Mouse (Mus musculus): ENCODE data around the gene Mcrip2. TPM values are rescaled to one million over a fixed set of nuclear protein-coding genes. Genes with fewer than 3 reads are reported as not detected.

Gene Mcrip2
- polyA plus RNA-seq, 1 experiment from 2014 or later, result 13.6 TPM

GRCm38 (mm10) chr17:25843636-25844395 is 24.7 kb downstream of the Mcrip2 start:
- Histone ChIP-seq H3K9me3 (replicated peaks) (no peaks in the 10 kb centered on the region), H3K27me3 (ENCODE audit: low read depth, poor library complexity, severe bottlenecking) (no peaks in the 10 kb centered on the region), H3K27ac (peak overlapping the region; percentile 93), H3K4me1 (peaks cover 35% of the 10 kb centered on the region), H3K4me3 (peak overlapping the region; percentile 95), H3K36me3 (peaks cover 83% of the 10 kb centered on the region)
- DNase-seq (ENCODE audit: low spot score), result no peak
- 3% methylated on average over 38 of the region's 38 CpGs for WGBS

GRCm38 (mm10) chr17:25843122-25843521 is 25.4 kb downstream of the Mcrip2 start:
- Histone ChIP-seq H3K36me3 (peaks cover 83% of the 10 kb centered on the region), H3K27ac (no peak overlapping the region), H3K9me3 (replicated peaks) (no peaks in the 10 kb centered on the region), H3K4me1 (peaks cover 40% of the 10 kb centered on the region), H3K27me3 (ENCODE audit: low read depth, poor library complexity, severe bottlenecking) (no peaks in the 10 kb centered on the region), H3K4me3 (peak overlapping the region; percentile 95)
- WGBS, result 97% methylated on average over 4 of the region's 4 CpGs
- no peak for DNase-seq (ENCODE audit: low spot score)

DNA sequence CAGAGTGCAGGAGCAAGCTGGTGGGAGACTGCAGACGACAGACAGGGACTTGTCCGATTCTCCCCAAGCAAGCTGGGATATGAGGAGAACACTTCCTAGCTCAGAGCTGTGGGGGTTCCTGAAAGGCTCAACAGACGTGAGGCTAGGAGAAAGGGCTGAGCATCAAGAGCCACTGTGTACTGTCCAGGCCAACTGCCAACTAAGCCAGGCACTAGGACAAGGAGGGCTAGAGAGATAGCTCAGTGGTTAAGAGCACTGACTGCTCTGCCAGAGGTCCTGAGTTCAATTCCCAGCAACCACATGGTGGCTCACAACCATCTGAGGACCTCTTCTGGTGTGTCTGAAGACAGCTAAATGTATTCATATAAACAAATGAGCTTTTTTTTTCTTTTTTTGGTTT is 26.1 kb downstream of the Mcrip2 start:
- Histone ChIP-seq H3K36me3 (peaks cover 83% of the 10 kb centered on the region), H3K27ac (no peak overlapping the region), H3K4me3 (peak overlapping the region; percentile 10; the same call in 1 of the 2 replicates), H3K9me3 (replicated peaks) (no peaks in the 10 kb centered on the region), H3K27me3 (ENCODE audit: low read depth, poor library complexity, severe bottlenecking) (no peaks in the 10 kb centered on the region), H3K4me1 (peaks cover 45% of the 10 kb centered on the region)
- 86% methylated on average over 3 of the region's 3 CpGs for WGBS
- no peak for DNase-seq (ENCODE audit: low spot score)

DNA sequence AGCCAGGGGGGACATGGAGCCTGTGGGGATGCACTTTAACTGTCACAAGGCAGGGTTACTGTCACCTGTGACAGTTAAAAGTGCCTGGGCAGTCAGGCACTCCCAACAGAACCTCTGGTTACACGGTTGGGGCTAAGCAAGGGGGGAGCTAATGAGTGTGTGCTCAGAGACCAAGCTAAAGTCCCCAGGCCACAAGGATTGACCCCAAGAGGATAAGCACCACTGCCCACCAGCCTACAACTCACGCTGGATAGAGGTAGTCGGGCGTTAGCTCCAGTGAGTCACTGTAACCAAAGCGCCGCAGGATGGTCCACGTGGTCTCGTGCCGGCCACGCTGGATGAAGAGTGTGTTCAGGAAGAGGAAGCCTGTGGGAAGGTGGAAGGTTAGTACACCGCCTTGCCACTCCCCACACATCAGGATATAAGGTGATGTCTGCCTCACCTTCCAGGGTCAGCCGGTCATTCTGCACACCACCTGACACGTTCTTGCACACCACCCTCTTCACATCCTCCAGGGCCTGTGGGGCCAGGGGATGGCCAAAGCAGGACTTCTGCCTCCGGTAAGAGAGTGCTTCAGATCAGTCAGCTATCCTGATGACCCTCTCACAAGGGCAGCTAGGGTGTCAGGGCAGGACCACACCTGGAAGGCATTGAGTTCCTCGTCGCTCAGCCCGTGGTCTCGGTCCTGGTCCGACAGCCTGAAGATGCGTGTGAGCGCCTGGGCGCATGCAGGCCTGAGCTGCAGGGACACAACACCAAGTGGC is 27.3 kb downstream of the Mcrip2 start, which contains the start of gene Gm20683:
Gene Gm20683, minus strand, starts transcription at position 647 of the 764 bp plus-strand sequence.
- DNase-seq (ENCODE audit: low spot score), result no peak
- H3K9me3 ChIP-seq (replicated peaks), result no peaks in the 10 kb centered on the region
- H3K4me1 ChIP-seq, result peaks cover 57% of the 10 kb centered on the region
- H3K4me3 ChIP-seq, result peak within 1 kb of the TSS; percentile 10; the same call in 1 of the 2 replicates
- no peaks in the 10 kb centered on the region for H3K27me3 ChIP-seq (ENCODE audit: low read depth, poor library complexity, severe bottlenecking)
- WGBS, result 92% methylated on average over 22 of the region's 22 CpGs
- peaks cover 75% of the 10 kb centered on the region for H3K36me3 ChIP-seq
- H3K27ac ChIP-seq, result no peak within 1 kb of the TSS

DNA sequence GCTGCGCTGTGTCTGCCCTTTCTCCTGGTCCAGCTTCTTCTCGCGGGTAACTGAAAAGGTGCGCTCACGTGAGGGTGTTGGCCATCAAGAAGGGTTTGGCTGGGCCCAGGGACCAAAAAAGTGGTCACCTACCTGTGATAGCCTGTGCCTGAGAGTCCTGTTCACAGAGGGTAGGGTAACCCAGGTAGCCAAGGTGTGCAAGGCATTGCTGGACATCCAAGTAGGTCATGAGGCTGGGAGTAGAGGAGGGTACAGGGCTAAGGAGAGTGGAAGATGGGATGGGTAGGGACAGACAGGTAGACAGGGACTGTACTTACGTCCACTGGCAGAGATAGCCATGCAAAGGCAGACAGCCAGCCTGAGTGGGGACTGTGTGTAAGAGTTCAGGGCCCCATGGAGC is 28.0 kb downstream of the Mcrip2 start:
- Histone ChIP-seq H3K36me3 (peaks cover 75% of the 10 kb centered on the region), H3K27ac (no peak overlapping the region), H3K4me3 (0 out of 2 replicates have a peak overlapping the region, but pooled peaks have one; percentile 6), H3K4me1 (peaks cover 65% of the 10 kb centered on the region), H3K9me3 (replicated peaks) (no peaks in the 10 kb centered on the region), H3K27me3 (ENCODE audit: low read depth, poor library complexity, severe bottlenecking) (no peaks in the 10 kb centered on the region)
- 98% methylated on average over 6 of the region's 6 CpGs for WGBS
- DNase-seq (ENCODE audit: low spot score), result no peak

DNA sequence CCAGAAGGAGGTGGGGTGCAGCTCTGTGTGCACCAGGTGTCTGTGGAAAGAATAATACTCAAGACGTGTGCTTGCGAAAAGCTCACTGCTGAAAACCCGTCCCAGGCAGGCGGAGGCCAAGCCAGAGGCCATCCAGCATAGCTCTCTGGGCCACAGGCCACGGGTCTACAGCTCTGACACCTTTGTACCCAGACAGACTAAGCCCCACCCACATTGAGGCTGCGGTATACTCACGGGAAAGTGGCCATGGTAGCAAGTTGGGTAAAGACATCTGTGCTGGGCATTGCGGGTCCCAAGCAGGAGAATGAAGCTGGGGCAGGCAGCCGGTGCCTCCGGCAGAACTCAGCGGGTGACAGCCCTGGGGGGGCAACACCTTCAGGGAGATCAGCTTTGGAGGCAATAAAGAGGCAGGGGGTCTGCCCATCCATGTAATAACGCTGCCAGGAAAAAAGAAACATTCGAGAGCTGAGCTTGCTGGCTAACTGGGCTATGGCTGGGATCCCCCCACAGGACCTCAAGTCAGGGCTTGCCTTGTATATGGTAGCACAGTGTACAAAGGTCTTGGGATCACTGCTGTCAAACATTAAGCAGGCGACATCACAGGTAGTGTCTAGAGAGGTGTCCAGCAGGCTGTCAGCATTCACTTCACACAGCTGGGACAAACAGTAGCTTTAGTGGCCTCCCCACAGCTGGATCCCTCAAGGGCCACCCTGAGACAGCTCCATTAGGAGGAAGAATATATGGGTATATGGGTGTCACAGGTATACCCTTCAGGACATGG is 28.9 kb downstream of the Mcrip2 start:
- Histone ChIP-seq H3K4me1 (peaks cover 70% of the 10 kb centered on the region), H3K9me3 (replicated peaks) (no peaks in the 10 kb centered on the region), H3K27me3 (ENCODE audit: low read depth, poor library complexity, severe bottlenecking) (no peaks in the 10 kb centered on the region), H3K4me3 (no peak overlapping the region), H3K27ac (no peak overlapping the region), H3K36me3 (peaks cover 79% of the 10 kb centered on the region)
- DNase-seq (ENCODE audit: low spot score), result no peak
- WGBS, result 84% methylated on average over 14 of the region's 14 CpGs

- Histone ChIP-seq H3K4me1 (peaks cover 73% of the 10 kb centered on the region), H3K36me3 (peaks cover 83% of the 10 kb centered on the region), H3K4me3 (no peak overlapping the region)
Measured at GRCm38 (mm10) chr17:25838904-25839303, 29.7 kb downstream of the Mcrip2 start.

DNA sequence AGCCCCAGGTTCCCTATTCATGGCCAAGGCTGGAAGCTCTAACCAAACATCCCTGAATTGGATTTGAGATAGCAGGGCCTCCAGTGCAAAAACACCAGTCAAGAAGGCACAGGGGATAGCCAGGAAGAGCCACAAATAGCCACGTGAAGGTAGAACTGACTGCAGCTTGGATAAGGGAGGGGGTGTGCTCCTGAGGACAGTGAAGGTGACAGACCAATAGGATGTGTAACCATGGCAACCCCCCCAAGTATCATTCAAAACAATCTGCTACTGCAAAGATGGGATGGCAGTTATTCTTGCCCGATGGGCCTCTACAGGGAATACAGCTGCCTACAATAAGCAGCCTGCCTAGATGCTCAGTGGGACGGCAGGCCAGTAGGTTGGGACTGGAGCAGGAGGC is 31.0 kb downstream of the Mcrip2 start:
- WGBS, result 61% methylated on average over 3 of the region's 3 CpGs
- Histone ChIP-seq H3K27me3 (ENCODE audit: low read depth, poor library complexity, severe bottlenecking) (no peaks in the 10 kb centered on the region), H3K4me3 (peak overlapping the region; percentile 77), H3K36me3 (peaks cover 75% of the 10 kb centered on the region), H3K27ac (no peak overlapping the region), H3K9me3 (replicated peaks) (no peaks in the 10 kb centered on the region), H3K4me1 (peaks cover 67% of the 10 kb centered on the region)
- DNase-seq (ENCODE audit: low spot score), result no peak

More at GRCm38 (mm10) chr17:25838904-25839303, 29.7 kb downstream of the Mcrip2 start:
- Histone ChIP-seq H3K27ac (no peak overlapping the region), H3K27me3 (ENCODE audit: low read depth, poor library complexity, severe bottlenecking) (no peaks in the 10 kb centered on the region), H3K9me3 (replicated peaks) (no peaks in the 10 kb centered on the region)
- DNase-seq (ENCODE audit: low spot score), result no peak
- WGBS, result 89% methylated on average over 4 of the region's 4 CpGs

- Histone ChIP-seq H3K4me3 (peak within 1 kb of the TSS; percentile 77), H3K4me1 (peaks cover 65% of the 10 kb centered on the region), H3K36me3 (peaks cover 71% of the 10 kb centered on the region), H3K9me3 (replicated peaks) (no peaks in the 10 kb centered on the region), H3K27me3 (ENCODE audit: low read depth, poor library complexity, severe bottlenecking) (no peaks in the 10 kb centered on the region), H3K27ac (peak within 1 kb of the TSS; percentile 79)
- peak; percentile 77 for DNase-seq (ENCODE audit: low spot score)
- WGBS, result 2% methylated on average over 29 of the region's 29 CpGs
Measured at GRCm38 (mm10) chr17:25837076-25837410, 31.5 kb downstream of the Mcrip2 start, which contains the start of gene Rhbdl1. TSS of gene Rhbdl1 (minus strand) at chr17:25837295.

DNA sequence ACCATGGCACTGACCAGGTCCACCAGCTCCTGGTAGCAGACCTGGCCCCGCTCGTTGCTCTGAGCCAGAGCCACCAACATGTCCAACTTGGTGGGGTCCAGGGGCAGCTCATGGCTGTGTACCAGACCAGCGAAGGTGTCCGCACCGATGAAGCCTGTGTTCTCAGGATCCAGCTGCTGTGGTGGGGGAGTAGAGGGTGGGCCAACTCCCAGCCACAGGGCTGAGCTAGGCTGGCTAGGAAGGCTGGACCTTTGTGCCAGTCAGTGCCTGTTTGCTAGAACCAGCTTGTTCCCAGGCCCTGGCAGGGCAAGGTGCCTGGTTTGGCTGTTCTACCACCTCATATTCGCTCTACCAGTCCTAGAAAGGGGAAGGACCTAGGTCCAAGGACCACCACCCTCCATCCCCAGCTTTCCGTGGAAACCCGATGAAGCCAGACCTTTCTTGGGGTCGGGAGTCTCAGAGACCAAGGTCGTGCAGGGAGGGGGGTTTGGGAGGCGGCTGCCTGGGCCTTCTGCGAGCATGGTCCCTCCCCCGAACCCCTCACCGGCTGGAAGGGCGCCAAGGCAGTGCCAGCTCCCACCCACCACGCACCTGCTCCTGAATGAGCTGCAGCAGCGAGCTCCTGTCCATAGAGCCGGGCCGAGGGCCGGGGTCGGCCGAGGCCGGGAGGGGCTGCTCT is 32.0 kb downstream of the Mcrip2 start:
- WGBS, result 25% methylated on average over 23 of the region's 23 CpGs

GRCm38 (mm10) chr17:25835816-25836215 is 32.7 kb downstream of the Mcrip2 start:
- WGBS, result 92% methylated on average over 16 of the region's 16 CpGs
- Histone ChIP-seq H3K4me1 (peaks cover 77% of the 10 kb centered on the region), H3K27ac (peak overlapping the region; percentile 79; the same call in 1 of the 2 replicates), H3K9me3 (replicated peaks) (no peaks in the 10 kb centered on the region), H3K36me3 (peaks cover 71% of the 10 kb centered on the region), H3K27me3 (ENCODE audit: low read depth, poor library complexity, severe bottlenecking) (no peaks in the 10 kb centered on the region), H3K4me3 (peak overlapping the region; percentile 77)
- no peak for DNase-seq (ENCODE audit: low spot score)

More for the DNA sequence above, 32.0 kb downstream of the Mcrip2 start:
- H3K9me3 ChIP-seq (replicated peaks), result no peaks in the 10 kb centered on the region
- H3K4me1 ChIP-seq, result peaks cover 70% of the 10 kb centered on the region
- DNase-seq (ENCODE audit: low spot score), result no peak
- H3K4me3 ChIP-seq, result peak overlapping the region; percentile 77
- H3K27me3 ChIP-seq (ENCODE audit: low read depth, poor library complexity, severe bottlenecking), result no peaks in the 10 kb centered on the region
- H3K27ac ChIP-seq, result peak overlapping the region; percentile 79
- H3K36me3 ChIP-seq, result peaks cover 71% of the 10 kb centered on the region

- no peak for DNase-seq (ENCODE audit: low spot score)
- no peak overlapping the region for H3K27ac ChIP-seq
- no peaks in the 10 kb centered on the region for H3K9me3 ChIP-seq (replicated peaks)
- peak overlapping the region; percentile 77 for H3K4me3 ChIP-seq
- peaks cover 71% of the 10 kb centered on the region for H3K36me3 ChIP-seq
- WGBS, result 94% methylated on average over 7 of the region's 7 CpGs
- H3K27me3 ChIP-seq (ENCODE audit: low read depth, poor library complexity, severe bottlenecking), result no peaks in the 10 kb centered on the region
- peaks cover 82% of the 10 kb centered on the region for H3K4me1 ChIP-seq
Measured at GRCm38 (mm10) chr17:25835301-25835700, 33.3 kb downstream of the Mcrip2 start.
